Mouse (Mus musculus) heart, embryonic 10.5 days (tissue): ENCODE measurements around the gene Gch1. TPM values are rescaled to one million over a fixed set of nuclear protein-coding genes. Genes with fewer than 3 reads are reported as not detected.
A peak's percentile ranks its signal among the peaks of the same experiment; 100 is the strongest.
"Not testable (repeated sequence)": the region's sequence is repeated elsewhere in the genome, so short reads cannot be mapped to it uniquely, and the experiment has no call there.

ENCODE experiments used
- DNase-seq: peaks from one replicate; pipeline ENCODE4 v3.0.0-alpha.2; 2017; ENCODE audit warnings: low spot score
- H3K27ac ChIP-seq: fragments of 300-500 bp; sonication (generic); 2 replicates; pipeline ENCODE4 v1.5.1; 2016; ENCODE audit warnings: mild to moderate bottlenecking
- H3K27me3 ChIP-seq: fragments of 300-500 bp; sonication (generic); 2 replicates; pipeline ENCODE4 v1.6.1; 2016; ENCODE audit warnings: mild to moderate bottlenecking; ENCODE audit not compliant: poor library complexity, insufficient read depth, severe bottlenecking
- H3K36me3 ChIP-seq: fragments of 300-500 bp; sonication (generic); 2 replicates; pipeline ENCODE4 v1.6.1; 2016; ENCODE audit warnings: mild to moderate bottlenecking, moderate library complexity
- H3K4me1 ChIP-seq: fragments of 300-500 bp; sonication (generic); 2 replicates; pipeline ENCODE4 v1.6.1; 2016; ENCODE audit warnings: mild to moderate bottlenecking
- H3K4me3 ChIP-seq: fragments of 300-500 bp; sonication (generic); 2 replicates; pipeline ENCODE4 v1.5.1; 2016; ENCODE audit warnings: mild to moderate bottlenecking, moderate library complexity
- H3K9me3 ChIP-seq: fragments of 300-500 bp; sonication (generic); 2 replicates; pipeline ENCODE4 v1.6.1; 2016; ENCODE audit warnings: mild to moderate bottlenecking, moderate library complexity
- WGBS: fragments of 180-500 bp; shearing (Covaris S2); methylation state at CpG from one replicate; pipeline ENCODE4 v1.1.7; 2016; 5-methylcytosine and 5-hydroxymethylcytosine counted together
- polyA plus RNA-seq: library from polyadenylated mRNA; unstranded; fragments of >200 nt; fragmentation: Nextera tagmentation; extraction: Ambion mirVana; gene quantifications from 2 replicates; pipeline ENCODE4 v1.2.1, GENCODE M21; 2016

The Gch1 gene
- polyA plus RNA-seq, 1 experiment from 2014 or later: 6.5 TPM

DNA sequence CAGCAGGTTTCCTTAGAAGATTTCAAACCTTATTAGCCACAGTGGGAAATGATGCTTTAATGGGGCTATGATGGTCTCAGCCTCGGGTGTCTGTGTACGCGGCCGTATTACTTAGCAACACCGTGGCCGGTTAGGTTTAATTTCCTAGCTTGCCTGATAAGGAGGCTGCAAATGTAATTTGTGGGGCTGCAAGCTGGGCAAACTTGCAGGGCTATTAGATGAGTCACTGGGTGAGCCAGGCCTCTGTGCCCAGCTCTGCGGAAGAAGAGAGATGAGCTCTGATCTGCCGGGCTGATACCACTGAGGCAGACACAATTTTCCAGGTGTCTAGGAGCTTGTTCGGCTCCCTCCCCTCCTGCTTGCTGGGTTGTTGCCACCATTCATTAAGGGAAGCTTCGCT is 55.3 kb downstream of the Gch1 start:
- Histone ChIP-seq H3K4me1 (peaks cover 11% of the 10 kb centered on the region), H3K36me3 (no peaks in the 10 kb centered on the region), H3K9me3 (no peaks in the 10 kb centered on the region), H3K4me3 (no peak overlapping the region), H3K27me3 (no peaks in the 10 kb centered on the region), H3K27ac (no peak overlapping the region)
- DNase-seq: no peak
- WGBS: 70% methylated on average over 10 of the region's 10 CpGs

DNA sequence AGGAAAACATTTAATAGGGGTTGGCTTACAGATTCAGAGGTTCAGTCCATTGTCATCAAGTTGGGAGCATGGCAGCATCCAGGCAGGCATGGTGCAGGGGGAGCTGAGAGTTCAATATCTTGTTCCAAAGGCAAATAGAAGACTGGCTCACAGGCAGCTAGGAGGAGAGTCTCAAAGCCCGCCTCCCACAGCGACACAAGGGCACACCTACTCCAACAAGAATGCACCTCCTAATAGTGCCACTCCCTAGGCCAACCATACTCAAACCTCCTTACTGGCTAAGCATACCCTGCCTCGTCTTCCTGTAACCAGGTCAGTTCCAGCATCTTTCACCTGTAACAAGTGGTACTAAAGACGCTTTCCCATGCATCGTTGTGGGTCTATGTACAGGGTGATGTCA is 61.2 kb downstream of the Gch1 start:
- H3K36me3 ChIP-seq: no peaks in the 10 kb centered on the region
- H3K4me3 ChIP-seq: no peak overlapping the region
- 87% methylated on average over 5 of the region's 5 CpGs for WGBS
- 0 out of 2 replicates have a peak, but pooled peaks cover 5% of the 10 kb centered on the region for H3K4me1 ChIP-seq
- no peak overlapping the region for H3K27ac ChIP-seq
- no peaks in the 10 kb centered on the region for H3K9me3 ChIP-seq
- no peak for DNase-seq
- peaks cover 5% of the 10 kb centered on the region; the same call in 1 of the 2 replicates for H3K27me3 ChIP-seq

GRCm38 (mm10) chr14:47117522-47117921 is 71.7 kb downstream of the Gch1 start:
- H3K27ac ChIP-seq: no peak overlapping the region
- 68% methylated on average over 7 of the region's 7 CpGs for WGBS
- no peaks in the 10 kb centered on the region for H3K27me3 ChIP-seq
- DNase-seq: no peak
- no peaks in the 10 kb centered on the region for H3K9me3 ChIP-seq
- H3K4me1 ChIP-seq: peaks cover 8% of the 10 kb centered on the region
- H3K36me3 ChIP-seq: no peaks in the 10 kb centered on the region
- no peak overlapping the region for H3K4me3 ChIP-seq

DNA sequence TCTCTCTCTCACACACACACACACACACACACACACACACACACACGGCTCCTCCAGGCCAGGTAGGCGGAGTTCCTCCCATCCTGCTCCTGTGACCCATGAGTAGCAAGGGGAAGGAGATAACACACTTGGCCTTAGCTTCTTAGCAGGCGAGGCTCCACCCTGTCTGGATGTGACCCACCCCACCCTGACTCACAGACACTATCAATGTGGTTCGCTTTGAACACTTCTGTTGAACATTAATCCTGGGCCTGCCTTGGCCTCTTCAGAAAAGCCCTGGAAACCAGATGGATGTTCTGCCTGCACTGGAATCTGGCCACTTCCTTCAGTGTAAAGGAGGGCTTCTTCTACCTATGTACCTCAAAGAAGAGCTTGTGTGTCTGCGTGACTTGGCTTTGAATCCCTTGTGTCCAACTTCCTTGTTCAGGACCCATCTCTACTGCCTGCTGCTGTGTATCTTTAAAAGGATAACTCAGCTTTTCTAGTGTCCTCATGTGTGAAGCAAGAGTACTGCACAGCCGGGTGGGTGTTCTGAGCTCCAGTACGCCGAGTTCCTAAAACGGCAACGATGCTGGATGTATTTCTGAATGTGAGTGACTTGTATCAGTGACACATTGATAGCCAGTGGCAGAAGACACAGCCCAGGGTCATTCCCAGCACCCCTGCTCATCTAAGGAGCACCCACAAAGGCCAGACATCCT is 73.0 kb downstream of the Gch1 start:
- DNase-seq: no peak
- H3K36me3 ChIP-seq: no peaks in the 10 kb centered on the region
- no peak overlapping the region for H3K4me3 ChIP-seq
- peaks cover 13% of the 10 kb centered on the region for H3K4me1 ChIP-seq
- no peak overlapping the region for H3K27ac ChIP-seq
- no peaks in the 10 kb centered on the region for H3K9me3 ChIP-seq
- 49% methylated on average over 10 of the region's 10 CpGs for WGBS
- H3K27me3 ChIP-seq: no peaks in the 10 kb centered on the region

DNA sequence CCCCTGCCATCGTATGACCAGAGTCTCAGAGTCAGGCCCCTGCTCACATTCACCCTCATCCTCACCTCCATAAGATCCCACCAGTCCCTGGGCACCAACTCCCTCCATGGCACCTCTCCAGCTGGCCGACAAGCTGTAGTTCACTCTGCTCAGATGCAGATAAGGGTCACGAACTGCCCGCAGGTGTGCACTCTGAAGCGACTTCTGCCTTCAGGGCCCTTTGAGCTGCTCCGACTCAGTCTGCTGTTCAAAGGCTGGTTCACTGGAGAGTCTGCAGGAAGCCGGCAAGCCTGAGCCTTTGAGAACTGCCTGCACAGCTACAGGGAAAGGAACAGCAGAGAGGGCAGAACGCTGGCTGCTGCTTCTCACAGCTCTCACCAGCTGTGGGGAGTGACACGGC is 74.1 kb downstream of the Gch1 start:
- no peaks in the 10 kb centered on the region for H3K9me3 ChIP-seq
- H3K36me3 ChIP-seq: no peaks in the 10 kb centered on the region
- H3K4me3 ChIP-seq: no peak overlapping the region
- DNase-seq: no peak
- no peaks in the 10 kb centered on the region for H3K27me3 ChIP-seq
- H3K27ac ChIP-seq: no peak overlapping the region
- H3K4me1 ChIP-seq: peaks cover 13% of the 10 kb centered on the region
- 61% methylated on average over 9 of the region's 9 CpGs for WGBS

DNA sequence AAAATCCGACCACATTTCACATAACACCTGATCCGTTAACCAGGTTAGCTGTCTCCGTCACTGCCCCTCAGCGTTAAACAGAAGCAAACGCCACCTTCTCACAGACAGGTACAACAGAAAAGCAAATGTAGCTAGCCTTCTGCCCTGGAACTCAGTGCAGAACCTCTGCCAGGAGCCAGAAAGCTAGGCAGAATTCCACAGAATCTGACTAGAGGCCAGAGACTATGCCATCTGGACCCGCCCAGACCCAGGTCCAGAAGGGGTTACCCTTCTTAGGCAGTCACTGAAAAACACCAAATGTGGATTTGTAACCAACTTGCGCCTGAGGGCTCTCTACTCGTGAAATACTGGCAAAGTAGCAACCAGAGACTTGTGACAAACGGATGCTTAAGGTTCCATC is 77.9 kb downstream of the Gch1 start:
- H3K4me3 ChIP-seq: no peak overlapping the region
- WGBS: 42% methylated on average over 9 of the region's 9 CpGs
- H3K27me3 ChIP-seq: no peaks in the 10 kb centered on the region
- no peak overlapping the region for H3K27ac ChIP-seq
- no peak for DNase-seq
- H3K36me3 ChIP-seq: peaks cover 5% of the 10 kb centered on the region; the same call in 1 of the 2 replicates
- no peaks in the 10 kb centered on the region for H3K9me3 ChIP-seq
- H3K4me1 ChIP-seq: peaks cover 11% of the 10 kb centered on the region

- not testable (repeated sequence) for H3K4me1 ChIP-seq, DNase-seq, H3K27me3 ChIP-seq, H3K9me3 ChIP-seq, H3K27ac ChIP-seq, H3K4me3 ChIP-seq
- peaks cover 11% of the 10 kb centered on the region; the same call in 1 of the 2 replicates for H3K36me3 ChIP-seq
- WGBS: 85% methylated on average over 7 of the region's 7 CpGs
These were observed 78.8 kb downstream of the Gch1 start for GRCm38 (mm10) chr14:47110391-47110790.

DNA sequence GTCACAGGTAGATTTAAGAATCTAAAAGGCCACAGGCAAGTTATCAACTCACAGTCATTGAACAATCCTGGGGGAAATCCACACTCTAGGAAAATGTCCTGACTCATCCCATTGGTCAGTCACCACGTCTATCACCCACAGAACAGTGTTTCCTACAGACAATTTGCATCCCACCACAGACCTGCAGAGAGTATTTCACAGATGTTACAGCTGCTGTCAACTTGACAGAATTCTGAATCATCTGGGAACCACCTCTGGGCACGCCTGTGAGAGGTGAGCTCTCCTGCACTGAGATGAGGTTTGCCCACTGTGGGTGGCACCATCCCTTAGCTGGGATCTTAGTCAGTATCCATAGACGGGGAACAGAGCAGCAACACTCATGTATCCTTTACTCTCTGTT is 81.8 kb downstream of the Gch1 start:
- peaks cover 13% of the 10 kb centered on the region; the same call in 1 of the 2 replicates for H3K36me3 ChIP-seq
- DNase-seq: no peak
- WGBS: 74% methylated on average over 3 of the region's 3 CpGs
- H3K9me3 ChIP-seq: no peaks in the 10 kb centered on the region
- no peaks in the 10 kb centered on the region for H3K27me3 ChIP-seq
- H3K27ac ChIP-seq: no peak overlapping the region
- no peak overlapping the region for H3K4me3 ChIP-seq
- H3K4me1 ChIP-seq: peaks cover 12% of the 10 kb centered on the region

- Histone ChIP-seq H3K36me3 (peaks cover 15% of the 10 kb centered on the region; the same call in 1 of the 2 replicates), H3K9me3 (no peaks in the 10 kb centered on the region), H3K27me3 (no peaks in the 10 kb centered on the region), H3K27ac (no peak overlapping the region), H3K4me3 (no peak overlapping the region), H3K4me1 (peaks cover 16% of the 10 kb centered on the region)
- 94% methylated on average over 3 of the region's 3 CpGs for WGBS
- no peak for DNase-seq
These were observed 83.5 kb downstream of the Gch1 start for GRCm38 (mm10) chr14:47105755-47106154.

- DNase-seq: no peak
- Histone ChIP-seq H3K4me1 (peaks cover 16% of the 10 kb centered on the region), H3K4me3 (no peak overlapping the region), H3K9me3 (no peaks in the 10 kb centered on the region), H3K36me3 (peaks cover 21% of the 10 kb centered on the region; the same call in 1 of the 2 replicates), H3K27me3 (no peaks in the 10 kb centered on the region), H3K27ac (no peak overlapping the region)
- WGBS: 83% methylated on average over 3 of the region's 3 CpGs
These were observed 84.0 kb downstream of the Gch1 start for GRCm38 (mm10) chr14:47105174-47105557.

- H3K36me3 ChIP-seq: peaks cover 26% of the 10 kb centered on the region; the same call in 1 of the 2 replicates
- DNase-seq: no peak
- peaks cover 16% of the 10 kb centered on the region for H3K4me1 ChIP-seq
- H3K27me3 ChIP-seq: no peaks in the 10 kb centered on the region
- whole genome bisulfite sequencing: 41% methylated on average over 19 of the region's 19 CpGs
- H3K27ac ChIP-seq: 0 out of 2 replicates have a peak overlapping the region, but pooled peaks have one; percentile 53
- no peaks in the 10 kb centered on the region for H3K9me3 ChIP-seq
- no peak overlapping the region for H3K4me3 ChIP-seq
These were observed 84.7 kb downstream of the Gch1 start for GRCm38 (mm10) chr14:47104246-47105173.
